Mouse (Mus musculus): ENCODE data around the gene Nfkbil1. TPM values are rescaled to one million over a fixed set of nuclear protein-coding genes. Genes with fewer than 3 reads are reported as not detected.

Nfkbil1 gene
- polyA plus RNA-seq, 1 experiment, result 16.9 TPM

- no peak for TF ChIP-seq POLR2A (IDR thresholded peaks at IDR 0.05; ENCODE audit: low read depth, low read length)
- TF ChIP-seq CTCF (IDR thresholded peaks at IDR 0.05; ENCODE audit: extremely low read depth, insufficient read depth, insufficient read length, insufficient replicate concordance), result no peak
- Histone ChIP-seq H3K27ac (ENCODE audit: insufficient read depth, low read length) (no peak overlapping the region), H3K36me3 (ENCODE audit: control insufficient read depth, insufficient read depth, low read length) (peaks cover 65% of the 10 kb centered on the region), H3K4me1 (ENCODE audit: control insufficient read depth, insufficient read depth, insufficient read length) (no peaks in the 10 kb centered on the region; the same call in 1 of the 2 replicates), H3K4me3 (ENCODE audit: extremely low read depth, insufficient read depth, insufficient read length) (no peak overlapping the region), H3K27me3 (ENCODE audit: control insufficient read depth, insufficient read depth, low read length) (no peaks in the 10 kb centered on the region)
- DNase-seq (ENCODE audit: low read depth in 1 of 2, low spot score in 2 of 2), result no peak
- WGBS, result 97% methylated on average over 3 of the region's 3 CpGs
Observed at GRCm38 (mm10) chr17:35250348-35251120, 14.9 kb upstream of the Nfkbil1 start.

- Histone ChIP-seq H3K27me3 (ENCODE audit: control insufficient read depth, insufficient read depth, low read length) (no peaks in the 10 kb centered on the region), H3K4me3 (ENCODE audit: extremely low read depth, insufficient read depth, insufficient read length) (no peak overlapping the region), H3K36me3 (ENCODE audit: control insufficient read depth, insufficient read depth, low read length) (peaks cover 73% of the 10 kb centered on the region), H3K4me1 (ENCODE audit: control insufficient read depth, insufficient read depth, insufficient read length) (no peaks in the 10 kb centered on the region; the same call in 1 of the 2 replicates), H3K27ac (ENCODE audit: insufficient read depth, low read length) (no peak overlapping the region)
- no peak for DNase-seq (ENCODE audit: low read depth in 1 of 2, low spot score in 2 of 2)
- 85% methylated on average over 19 of the region's 19 CpGs for WGBS
- TF ChIP-seq CTCF (IDR thresholded peaks at IDR 0.05; ENCODE audit: extremely low read depth, insufficient read depth, insufficient read length, insufficient replicate concordance), result no peak
Observed at GRCm38 (mm10) chr17:35249451-35250197, 14.0 kb upstream of the Nfkbil1 start.

- TF ChIP-seq POLR2A (IDR thresholded peaks at IDR 0.05; ENCODE audit: low read depth, low read length), result no peak
- TF ChIP-seq CTCF (IDR thresholded peaks at IDR 0.05; ENCODE audit: extremely low read depth, insufficient read depth, insufficient read length, insufficient replicate concordance), result no peak
- 88% methylated on average over 14 of the region's 14 CpGs for WGBS
- Histone ChIP-seq H3K4me1 (ENCODE audit: control insufficient read depth, insufficient read depth, insufficient read length) (no peaks in the 10 kb centered on the region; the same call in 1 of the 2 replicates), H3K36me3 (ENCODE audit: control insufficient read depth, insufficient read depth, low read length) (peaks cover 76% of the 10 kb centered on the region), H3K4me3 (ENCODE audit: extremely low read depth, insufficient read depth, insufficient read length) (no peak overlapping the region), H3K27me3 (ENCODE audit: control insufficient read depth, insufficient read depth, low read length) (no peaks in the 10 kb centered on the region), H3K27ac (ENCODE audit: insufficient read depth, low read length) (no peak overlapping the region)
- DNase-seq (ENCODE audit: low read depth in 1 of 2, low spot score in 2 of 2), result no peak
Observed at GRCm38 (mm10) chr17:35248986-35249385, 13.4 kb upstream of the Nfkbil1 start.

GRCm38 (mm10) chr17:35247144-35247543 is 11.6 kb upstream of the Nfkbil1 start:
- 87% methylated on average over 7 of the region's 7 CpGs for WGBS
- Histone ChIP-seq H3K4me3 (ENCODE audit: extremely low read depth, insufficient read depth, insufficient read length) (no peak overlapping the region), H3K36me3 (ENCODE audit: control insufficient read depth, insufficient read depth, low read length) (peaks cover 64% of the 10 kb centered on the region), H3K4me1 (ENCODE audit: control insufficient read depth, insufficient read depth, insufficient read length) (peaks cover 4% of the 10 kb centered on the region; the same call in 1 of the 2 replicates), H3K27ac (ENCODE audit: insufficient read depth, low read length) (no peak overlapping the region), H3K27me3 (ENCODE audit: control insufficient read depth, insufficient read depth, low read length) (no peaks in the 10 kb centered on the region)
- DNase-seq (ENCODE audit: low read depth in 1 of 2, low spot score in 2 of 2), result no peak
- TF ChIP-seq POLR2A (IDR thresholded peaks at IDR 0.05; ENCODE audit: low read depth, low read length) (no peak), CTCF (IDR thresholded peaks at IDR 0.05; ENCODE audit: extremely low read depth, insufficient read depth, insufficient read length, insufficient replicate concordance) (no peak)

GRCm38 (mm10) chr17:35245731-35246623 is 10.4 kb upstream of the Nfkbil1 start:
- WGBS, result 62% methylated on average over 15 of the region's 15 CpGs
- H3K27ac ChIP-seq (ENCODE audit: insufficient read depth, low read length), result no peak overlapping the region
- DNase-seq (ENCODE audit: low read depth in 1 of 2, low spot score in 2 of 2), result peak in 1 of 2 experiments; percentile 20
- peaks cover 57% of the 10 kb centered on the region for H3K36me3 ChIP-seq (ENCODE audit: control insufficient read depth, insufficient read depth, low read length)
- H3K4me3 ChIP-seq (ENCODE audit: extremely low read depth, insufficient read depth, insufficient read length), result no peak overlapping the region
- TF ChIP-seq POLR2A (IDR thresholded peaks at IDR 0.05; ENCODE audit: low read depth, low read length), result no peak
- TF ChIP-seq CTCF (IDR thresholded peaks at IDR 0.05; ENCODE audit: extremely low read depth, insufficient read depth, insufficient read length, insufficient replicate concordance), result peak; percentile 3; the same call in 1 of the 2 replicates
- H3K4me1 ChIP-seq (ENCODE audit: control insufficient read depth, insufficient read depth, insufficient read length), result peaks cover 4% of the 10 kb centered on the region; the same call in 1 of the 2 replicates
- H3K27me3 ChIP-seq (ENCODE audit: control insufficient read depth, insufficient read depth, low read length), result no peaks in the 10 kb centered on the region

- TF ChIP-seq POLR2A (IDR thresholded peaks at IDR 0.05; ENCODE audit: low read depth, low read length), result no peak
- no peak for TF ChIP-seq CTCF (IDR thresholded peaks at IDR 0.05; ENCODE audit: extremely low read depth, insufficient read depth, insufficient read length, insufficient replicate concordance)
- Histone ChIP-seq H3K27ac (ENCODE audit: insufficient read depth, low read length) (no peak overlapping the region), H3K4me3 (ENCODE audit: extremely low read depth, insufficient read depth, insufficient read length) (no peak overlapping the region), H3K4me1 (ENCODE audit: control insufficient read depth, insufficient read depth, insufficient read length) (peaks cover 6% of the 10 kb centered on the region; the same call in 1 of the 2 replicates), H3K27me3 (ENCODE audit: control insufficient read depth, insufficient read depth, low read length) (no peaks in the 10 kb centered on the region), H3K36me3 (ENCODE audit: control insufficient read depth, insufficient read depth, low read length) (peaks cover 52% of the 10 kb centered on the region)
- WGBS, result 68% methylated on average over 2 of the region's 2 CpGs
- no peak for DNase-seq (ENCODE audit: low read depth in 1 of 2, low spot score in 2 of 2)
Observed at GRCm38 (mm10) chr17:35244999-35245398, 9.4 kb upstream of the Nfkbil1 start.

Data from spleen, adult 2 months (tissue).